Mouse (Mus musculus) G1E (cell line): ENCODE data around the gene Ttc27.

ENCODE experiments used
- CTCF ChIP-seq: IDR thresholded peaks from 2 replicates; pipeline ENCODE4 v1.5.1; 2012; ENCODE audit warnings: low read depth, low read length, inconsistent platforms, mixed read lengths
- GATA1 ChIP-seq: IDR thresholded peaks from 2 replicates; pipeline ENCODE4 v1.6.1; 2012; ENCODE audit warnings: borderline replicate concordance, low read length, inconsistent platforms, mixed read lengths
- POLR2AphosphoS5 ChIP-seq: IDR thresholded peaks from 2 replicates; pipeline ENCODE4 v1.6.1; 2012; ENCODE audit warnings: low read depth, low read length, inconsistent platforms; ENCODE audit not compliant: insufficient replicate concordance
- TAL1 ChIP-seq: conservative IDR thresholded peaks from 2 replicates; pipeline ENCODE4 v1.6.1; 2012; ENCODE audit warnings: low read depth, low read length, inconsistent platforms, mixed read lengths

DNA sequence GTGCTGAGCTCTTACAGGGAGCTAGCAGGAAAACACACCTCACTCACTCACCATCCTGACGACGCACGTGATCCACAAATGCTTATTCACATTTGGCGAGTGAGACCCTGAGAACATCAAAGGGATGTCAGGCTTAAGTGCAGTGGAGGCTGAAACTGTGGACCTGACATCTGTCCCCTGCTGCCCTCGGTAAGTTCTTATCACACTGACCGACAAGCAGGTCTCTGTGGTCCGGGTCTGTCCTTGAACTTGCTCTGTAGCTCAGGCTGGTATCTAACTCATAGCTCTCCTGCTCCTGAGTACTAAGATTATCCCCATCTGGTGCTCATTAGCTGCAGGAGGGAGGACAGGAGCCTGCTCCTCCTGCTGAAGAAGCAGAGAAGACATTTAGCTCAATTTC, 162.2 kb downstream of the Ttc27 start:
- TF ChIP-seq CTCF, result no peak
- TF ChIP-seq TAL1, result no peak
- no peak for TF ChIP-seq GATA1
- no peak for TF ChIP-seq POLR2AphosphoS5
